Mouse (Mus musculus): ENCODE measurements at regions not wholly inside any gene's neighbourhood (a gene's known extent, or its start where the extent isn't known, plus 50 kb on each side); places are given as distances from the start of the nearest gene placed in this dataset.

GRCm38 (mm10) chr2:178909325-178909724, 479.0 kb downstream of the Cdh26 start:
- WGBS = 82% methylated on average over 7 of the region's 7 CpGs

GRCm38 (mm10) chr2:178911646-178912045, 481.3 kb downstream of the Cdh26 start:
- TF ChIP-seq POLR2A (IDR thresholded peaks at IDR 0.05; ENCODE audit: extremely low read depth, insufficient read depth, low read length) (no peak), CTCF (IDR thresholded peaks at IDR 0.05; ENCODE audit: low read depth, low read length) (no peak)

More at GRCm38 (mm10) chr2:178909325-178909724, 479.0 kb downstream of the Cdh26 start:
- no peaks in the 10 kb centered on the region for H3K4me1 ChIP-seq (ENCODE audit: control insufficient read depth, insufficient read depth, low read length)
- no peaks in the 10 kb centered on the region for H3K79me2 ChIP-seq (ENCODE audit: control insufficient read depth, insufficient read depth, low read length)
- no peak overlapping the region for H3K9ac ChIP-seq (ENCODE audit: low read depth, low read length)
- no peak for DNase-seq (ENCODE audit: extremely low read depth, low read depth, low spot score)
- H3K36me3 ChIP-seq (ENCODE audit: control insufficient read depth, insufficient read depth, low read length) = no peaks in the 10 kb centered on the region
- TF ChIP-seq CTCF (IDR thresholded peaks at IDR 0.05; ENCODE audit: low read depth, low read length) = no peak
- TF ChIP-seq POLR2A (IDR thresholded peaks at IDR 0.05; ENCODE audit: extremely low read depth, insufficient read depth, low read length) = no peak
- H3K27me3 ChIP-seq (ENCODE audit: control insufficient read depth, insufficient read depth, low read length) = no peaks in the 10 kb centered on the region
- no peak overlapping the region for H3K4me3 ChIP-seq (ENCODE audit: insufficient read depth, low read depth, low read length)
- H3K27ac ChIP-seq (replicated peaks; ENCODE audit: insufficient read depth, low read depth, low read length) = no peak overlapping the region

GRCm38 (mm10) chr2:178916316-178917033, 486.1 kb downstream of the Cdh26 start:
- Histone ChIP-seq H3K4me1 (ENCODE audit: control insufficient read depth, insufficient read depth, low read length) (no peaks in the 10 kb centered on the region), H3K27ac (replicated peaks; ENCODE audit: insufficient read depth, low read depth, low read length) (no peak overlapping the region), H3K9ac (ENCODE audit: low read depth, low read length) (no peak overlapping the region), H3K4me3 (ENCODE audit: insufficient read depth, low read depth, low read length) (no peak overlapping the region), H3K36me3 (ENCODE audit: control insufficient read depth, insufficient read depth, low read length) (no peaks in the 10 kb centered on the region), H3K79me2 (ENCODE audit: control insufficient read depth, insufficient read depth, low read length) (no peaks in the 10 kb centered on the region), H3K27me3 (ENCODE audit: control insufficient read depth, insufficient read depth, low read length) (no peaks in the 10 kb centered on the region; the same call in 1 of the 2 replicates)
- no peak for DNase-seq (ENCODE audit: extremely low read depth, low read depth, low spot score)
- WGBS = 85% methylated on average over 6 of the region's 6 CpGs
- TF ChIP-seq POLR2A (IDR thresholded peaks at IDR 0.05; ENCODE audit: extremely low read depth, insufficient read depth, low read length) = no peak
- no peak for TF ChIP-seq CTCF (IDR thresholded peaks at IDR 0.05; ENCODE audit: low read depth, low read length)

More at GRCm38 (mm10) chr2:178911646-178912045, 481.3 kb downstream of the Cdh26 start:
- Histone ChIP-seq H3K79me2 (ENCODE audit: control insufficient read depth, insufficient read depth, low read length) (no peaks in the 10 kb centered on the region), H3K27me3 (ENCODE audit: control insufficient read depth, insufficient read depth, low read length) (no peaks in the 10 kb centered on the region), H3K4me1 (ENCODE audit: control insufficient read depth, insufficient read depth, low read length) (no peaks in the 10 kb centered on the region), H3K36me3 (ENCODE audit: control insufficient read depth, insufficient read depth, low read length) (no peaks in the 10 kb centered on the region), H3K4me3 (ENCODE audit: insufficient read depth, low read depth, low read length) (no peak overlapping the region), H3K27ac (replicated peaks; ENCODE audit: insufficient read depth, low read depth, low read length) (no peak overlapping the region), H3K9ac (ENCODE audit: low read depth, low read length) (no peak overlapping the region)
- 78% methylated on average over 3 of the region's 3 CpGs for WGBS
- DNase-seq (ENCODE audit: extremely low read depth, low read depth, low spot score) = no peak

GRCm38 (mm10) chr2:178924456-178925115, 494.3 kb downstream of the Cdh26 start:
- no peaks in the 10 kb centered on the region for H3K4me1 ChIP-seq (ENCODE audit: control insufficient read depth, insufficient read depth, low read length)
- H3K79me2 ChIP-seq (ENCODE audit: control insufficient read depth, insufficient read depth, low read length) = no peaks in the 10 kb centered on the region
- DNase-seq (ENCODE audit: extremely low read depth, low read depth, low spot score) = no peak
- no peak overlapping the region for H3K27ac ChIP-seq (replicated peaks; ENCODE audit: insufficient read depth, low read depth, low read length)
- H3K4me3 ChIP-seq (ENCODE audit: insufficient read depth, low read depth, low read length) = no peak overlapping the region
- 80% methylated on average over 4 of the region's 4 CpGs for WGBS
- no peaks in the 10 kb centered on the region for H3K36me3 ChIP-seq (ENCODE audit: control insufficient read depth, insufficient read depth, low read length)
- no peak for TF ChIP-seq POLR2A (IDR thresholded peaks at IDR 0.05; ENCODE audit: extremely low read depth, insufficient read depth, low read length)
- TF ChIP-seq CTCF (IDR thresholded peaks at IDR 0.05; ENCODE audit: low read depth, low read length) = no peak
- no peak overlapping the region for H3K9ac ChIP-seq (ENCODE audit: low read depth, low read length)
- H3K27me3 ChIP-seq (ENCODE audit: control insufficient read depth, insufficient read depth, low read length) = no peaks in the 10 kb centered on the region; the same call in 1 of the 2 replicates

DNA sequence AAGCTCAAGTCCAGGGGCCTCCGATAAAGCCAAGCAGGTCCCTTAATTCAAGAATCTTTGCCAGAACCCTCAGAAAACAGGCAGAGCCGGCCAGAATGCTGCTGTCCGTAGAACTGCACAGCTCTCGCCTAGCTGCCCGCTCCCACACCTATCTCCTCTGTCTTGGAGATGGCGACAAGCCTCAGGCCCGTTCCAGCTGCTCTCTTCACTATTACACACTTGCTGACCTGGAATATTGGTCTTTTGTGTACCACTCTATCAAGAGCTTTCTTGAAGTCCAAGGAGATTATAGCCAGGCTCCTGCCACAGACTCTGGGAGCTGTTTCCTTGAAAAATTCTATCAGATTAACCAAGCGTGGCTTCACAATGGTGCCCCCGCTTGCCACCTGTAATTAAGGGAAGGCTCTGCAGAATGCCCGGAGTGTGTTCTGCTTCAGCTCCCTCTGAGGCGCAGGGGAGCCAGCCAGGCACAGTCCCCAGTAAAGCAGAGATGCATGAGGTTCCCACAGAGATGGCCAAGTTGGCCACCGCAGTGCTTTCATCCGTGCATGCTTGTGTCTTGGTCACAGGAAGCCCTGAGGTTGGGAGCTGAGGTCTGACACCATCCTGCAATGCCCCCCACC, 496.8 kb downstream of the Cdh26 start:
- Histone ChIP-seq H3K79me2 (ENCODE audit: control insufficient read depth, insufficient read depth, low read length) (no peaks in the 10 kb centered on the region), H3K4me3 (ENCODE audit: insufficient read depth, low read depth, low read length) (no peak overlapping the region), H3K27ac (replicated peaks; ENCODE audit: insufficient read depth, low read depth, low read length) (no peak overlapping the region), H3K9ac (ENCODE audit: low read depth, low read length) (no peak overlapping the region), H3K27me3 (ENCODE audit: control insufficient read depth, insufficient read depth, low read length) (no peaks in the 10 kb centered on the region), H3K4me1 (ENCODE audit: control insufficient read depth, insufficient read depth, low read length) (no peaks in the 10 kb centered on the region), H3K36me3 (ENCODE audit: control insufficient read depth, insufficient read depth, low read length) (no peaks in the 10 kb centered on the region)
- 83% methylated on average over 13 of the region's 13 CpGs for WGBS
- TF ChIP-seq POLR2A (IDR thresholded peaks at IDR 0.05; ENCODE audit: extremely low read depth, insufficient read depth, low read length) (no peak), CTCF (IDR thresholded peaks at IDR 0.05; ENCODE audit: low read depth, low read length) (no peak)
- no peak for DNase-seq (ENCODE audit: extremely low read depth, low read depth, low spot score)

All from liver, adult 2 months (tissue).